Mouse (Mus musculus) forebrain, embryonic 10.5 days (tissue): ENCODE measurements around the gene Cxcl1. TPM values are rescaled to one million over a fixed set of nuclear protein-coding genes. Genes with fewer than 3 reads are reported as not detected.

Experiments used
- polyA plus RNA-seq: library from polyadenylated mRNA; unstranded; fragments of >200 nt; fragmentation: Nextera tagmentation; extraction: Ambion mirVana; gene quantifications from 2 replicates; pipeline ENCODE4 v1.2.1, GENCODE M21; 2016

Gene Cxcl1
- polyA plus RNA-seq, 1 experiment from 2014 or later: not detected

Other genes starting within 250 kb of the Cxcl1 start
- 0.17 and 0.18 TPM in 2 replicates for gene Cxcl5, start 131.9 kb upstream of the Cxcl1 start, polyA plus RNA-seq
- gene Ppbp, start 122.7 kb upstream of the Cxcl1 start, polyA plus RNA-seq: 5.9 and 7.8 TPM in 2 replicates
- 42.4 and 54.1 TPM in 2 replicates for gene Pf4, start 118.8 kb upstream of the Cxcl1 start, polyA plus RNA-seq
- not detected in 2 replicates for gene Cxcl3, start 105.1 kb upstream of the Cxcl1 start, polyA plus RNA-seq
- gene Cxcl15, start 96.7 kb upstream of the Cxcl1 start, polyA plus RNA-seq: not detected in 2 replicates
- not detected in 2 replicates for gene Cxcl2, start 12.6 kb downstream of the Cxcl1 start, polyA plus RNA-seq
- 56.4 and 59.6 TPM in 2 replicates for gene Mthfd2l, start 39.9 kb downstream of the Cxcl1 start, polyA plus RNA-seq
- gene Epgn, start 136.2 kb downstream of the Cxcl1 start, polyA plus RNA-seq: 0.10 and 0.34 TPM in 2 replicates
- 0.07 TPM in 1 of 2 replicates, not detected in the other for gene Ereg, start 183.4 kb downstream of the Cxcl1 start, polyA plus RNA-seq
- not detected in 2 replicates for gene Areg, start 248.4 kb downstream of the Cxcl1 start, polyA plus RNA-seq